Mouse (Mus musculus) duodenum, adult 2 months (tissue): ENCODE data around the gene Mroh2b. TPM values are rescaled to one million over a fixed set of nuclear protein-coding genes. Genes with fewer than 3 reads are reported as not detected.

Experiments
- polyA plus RNA-seq: library from polyadenylated mRNA; depleted of rRNA; stranded (reverse); fragments of >200 nt; gene quantifications from 2 replicates; pipeline ENCODE4 v1.2.3, GENCODE M21; 2012; ENCODE audit warnings: low replicate concordance; rRNA removed

Mroh2b gene
- polyA plus RNA-seq: not detected in 2 replicates

DNA sequence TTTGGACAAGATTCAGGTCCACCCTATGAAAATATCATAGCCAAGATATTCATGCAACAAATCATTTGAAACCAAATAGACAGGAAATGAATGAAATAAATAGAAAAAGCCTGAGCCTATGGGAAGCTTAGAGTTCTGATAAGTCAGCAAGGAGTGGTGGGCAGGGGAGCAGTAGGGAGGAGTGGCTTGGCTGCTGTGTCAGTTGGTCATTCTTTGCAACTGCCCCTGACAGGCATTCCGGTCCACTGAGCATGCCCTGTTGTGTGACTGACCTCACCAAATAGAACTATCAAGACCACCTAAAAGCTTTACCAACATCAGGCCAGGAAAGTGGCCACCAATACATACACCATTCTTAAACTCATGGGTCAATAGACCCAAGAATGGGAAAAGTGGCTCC is at the start of gene Mroh2b:
Mroh2b (plus strand) TSS at position 301 of the 400 bp plus-strand sequence.

Other genes with a start within 250 kb of the Mroh2b start
- 0.53 and 0.78 TPM in 2 replicates for gene C6, start 171.6 kb upstream of the Mroh2b start, polyA plus RNA-seq
- 0.12 TPM in 2 replicates for gene C7, start 165.0 kb downstream of the Mroh2b start, polyA plus RNA-seq
- gene Card6, start 209.8 kb downstream of the Mroh2b start, polyA plus RNA-seq: 0.88 and 1.1 TPM in 2 replicates
- 132 and 169 TPM in 2 replicates for gene Rpl37, start 217.9 kb downstream of the Mroh2b start, polyA plus RNA-seq
- 0.62 and 0.86 TPM in 2 replicates for gene Prkaa1, start 245.1 kb downstream of the Mroh2b start, polyA plus RNA-seq